ENCODE assay signal across 12 mouse cellular contexts in genomic region chr19:41663506-41664242, GRCm38 (mm10).
DNase-seq lines count a peak whose midpoint lies in the region; ATAC-seq and TF ChIP-seq lines count a peak whose summit lies in the region.
"Had no signal": no experiment of that assay in that cellular context is flagged by ENCODE, and none has a peak within 500 bp of the region (broad histone marks: within the 10 kb centered on the region; RNA-seq: fewer than 3 reads in every experiment).

No protein-coding gene starts in this region.

- intact Hi-C loops in left cerebral cortex, adult 2 months (cut with DNase I), result no loop called here
- intact Hi-C loops in gastrocnemius, postnatal 36 days (cut with DNase I), result no loop called here

- ATAC-seq in forebrain, postnatal 0 days, result 0 out of 2 replicates have a peak, but pooled peaks have one; percentile 19
- ATAC-seq in midbrain, postnatal 0 days (ENCODE audit: low FRiP score), result no peak

- no peaks in the 10 kb centered on the region for H3K9me3 ChIP-seq in heart, embryonic 10.5 days
- H3K9me3 ChIP-seq in forebrain, postnatal 0 days (ENCODE audit: low read length), result no peaks in the 10 kb centered on the region
- no peaks in the 10 kb centered on the region for H3K9me3 ChIP-seq in midbrain, postnatal 0 days (ENCODE audit: low read length)
- H3K9me3 ChIP-seq: heart, embryonic 13.5 days had no signal

- H3K9ac ChIP-seq in forebrain, postnatal 0 days, result 0 out of 2 replicates have a peak overlapping the region, but pooled peaks have one; percentile 6
- H3K9ac ChIP-seq in midbrain, postnatal 0 days (replicated peaks; ENCODE audit: low read length, poor library complexity, severe bottlenecking), result 0 out of 2 replicates have a peak overlapping the region, but pooled peaks have one; percentile 24
- H3K9ac ChIP-seq: heart, embryonic 13.5 days had no signal

- H3K4me1 ChIP-seq in heart, embryonic 10.5 days, result peaks cover 38% of the 10 kb centered on the region
- peaks cover 10% of the 10 kb centered on the region for H3K4me1 ChIP-seq in forebrain, postnatal 0 days (ENCODE audit: insufficient read depth)
- H3K4me1 ChIP-seq in midbrain, postnatal 0 days (ENCODE audit: insufficient read depth, low read length), result peaks cover 7% of the 10 kb centered on the region; the same call in 1 of the 2 replicates

- peaks cover 84% of the 10 kb centered on the region for H3K27me3 ChIP-seq in heart, embryonic 10.5 days (ENCODE audit: insufficient read depth, poor library complexity, severe bottlenecking)
- no peaks in the 10 kb centered on the region for H3K27me3 ChIP-seq in forebrain, postnatal 0 days (ENCODE audit: insufficient read depth, low read length)
- H3K27me3 ChIP-seq in midbrain, postnatal 0 days (ENCODE audit: insufficient read depth, low read length), result no peaks in the 10 kb centered on the region

- H3K4me3 ChIP-seq in heart, embryonic 10.5 days, result no peak overlapping the region
- no peak overlapping the region for H3K4me3 ChIP-seq in forebrain, postnatal 0 days (ENCODE audit: low read depth, low read length)
- H3K4me3 ChIP-seq in midbrain, postnatal 0 days (ENCODE audit: low read depth, low read length), result no peak overlapping the region
- no peak overlapping the region for H3K4me3 ChIP-seq in left cerebral cortex, adult 2 months
- H3K4me3 ChIP-seq: erythroblast, embryonic 14.5 days; heart, embryonic 13.5 days had no signal

- no peak overlapping the region for H3K27ac ChIP-seq in heart, embryonic 10.5 days
- no peak overlapping the region for H3K27ac ChIP-seq in forebrain, postnatal 0 days (ENCODE audit: low read depth, low read length)
- no peak overlapping the region for H3K27ac ChIP-seq in midbrain, postnatal 0 days (ENCODE audit: low read depth, low read length)
- no peak overlapping the region for H3K27ac ChIP-seq in left cerebral cortex, adult 2 months
- H3K27ac ChIP-seq: heart, embryonic 13.5 days had no signal

- 12% methylated on average over 13 of the region's 13 CpGs for WGBS in heart, embryonic 10.5 days
- WGBS in forebrain, postnatal 0 days, result 21% methylated on average over 13 of the region's 13 CpGs
- 18% methylated on average over 13 of the region's 13 CpGs for WGBS in midbrain, postnatal 0 days

- no peak overlapping the region for H3K4me2 ChIP-seq in forebrain, postnatal 0 days (ENCODE audit: low read depth)
- no peak overlapping the region for H3K4me2 ChIP-seq in midbrain, postnatal 0 days (ENCODE audit: low read depth, low read length, poor library complexity, severe bottlenecking)
- H3K4me2 ChIP-seq: heart, embryonic 13.5 days had no signal

- peak; percentile 13 to 46 for DNase-seq in heart, adult 18-20 months
- DNase-seq in heart, embryonic 10.5 days (ENCODE audit: low spot score), result no peak
- peak; percentile 70 for DNase-seq in ZHBTc4 (ENCODE audit: low read depth, low spot score)
- DNase-seq in forebrain, postnatal 0 days, result no peak
- DNase-seq in midbrain, postnatal 0 days (ENCODE audit: low spot score), result no peak
- no peak for DNase-seq in left cerebral cortex, adult 2 months (ENCODE audit: extremely low spot score in 1 of 2, low spot score in 2 of 2)
- no peak for DNase-seq in frontal cortex, postnatal 10 days (ENCODE audit: low spot score in 2 of 2)
- DNase-seq in gastrocnemius, postnatal 36 days, result no peak
- DNase-seq: cerebellum, postnatal 36 days; kidney, adult 9 months had no signal

- TF ChIP-seq CTCF in forebrain, postnatal 0 days (IDR thresholded peaks at IDR 0.05; ENCODE audit: low read depth), result no peak
- no peak for TF ChIP-seq CTCF in midbrain, postnatal 0 days (IDR thresholded peaks at IDR 0.05)
- no peak for TF ChIP-seq CTCF in left cerebral cortex, adult 2 months (IDR thresholded peaks at IDR 0.05)

- no peaks in the 10 kb centered on the region for H3K36me3 ChIP-seq in heart, embryonic 10.5 days
- H3K36me3 ChIP-seq in forebrain, postnatal 0 days (ENCODE audit: insufficient read depth), result no peaks in the 10 kb centered on the region
- H3K36me3 ChIP-seq in midbrain, postnatal 0 days (ENCODE audit: insufficient read depth, low read length), result no peaks in the 10 kb centered on the region
- H3K36me3 ChIP-seq: heart, embryonic 13.5 days had no signal

Comparison
In these comparisons a context has a peak if more than half of its experiments do, and no peak if none do; other contexts are left out.
1. DNase-seq: peak in heart, adult 18-20 months (2 of 2) and ZHBTc4 (single experiment); none in heart, embryonic 10.5 days (single experiment), forebrain, postnatal 0 days (single experiment), midbrain, postnatal 0 days (single experiment), left cerebral cortex, adult 2 months (0 of 2), frontal cortex, postnatal 10 days (0 of 2) and gastrocnemius, postnatal 36 days (0 of 2).